Mouse (Mus musculus) midbrain, embryonic 13.5 days (tissue): ENCODE measurements around the gene Mmp19. TPM values are rescaled to one million over a fixed set of nuclear protein-coding genes. Genes with fewer than 3 reads are reported as not detected.

Source experiments
- ATAC-seq: fragments of 200-750 bp; cut with Nextera tagmentation; 2 replicates; pipeline ENCODE4 v1.8.0; 2017; ENCODE audit warnings: mild to moderate bottlenecking, moderate TSS enrichment, moderate library complexity
- H3K27ac ChIP-seq: fragments of 300-500 bp; sonication (generic); 2 replicates; pipeline ENCODE4 v1.5.1; 2015; ENCODE audit warnings: inconsistent platforms, mild to moderate bottlenecking, moderate library complexity
- H3K27me3 ChIP-seq: fragments of 300-500 bp; sonication (generic); 2 replicates; pipeline ENCODE4 v1.6.1; 2015; ENCODE audit warnings: mild to moderate bottlenecking, inconsistent platforms
- H3K36me3 ChIP-seq: fragments of 300-500 bp; sonication (generic); 2 replicates; pipeline ENCODE4 v1.6.1; 2015; ENCODE audit warnings: mild to moderate bottlenecking, inconsistent platforms
- H3K4me1 ChIP-seq: fragments of 300-500 bp; sonication (generic); replicated peaks from 2 replicates; pipeline ENCODE4 v1.6.1; 2015; ENCODE audit warnings: inconsistent platforms
- H3K4me2 ChIP-seq: fragments of 300-500 bp; sonication (generic); replicated peaks from 2 replicates; pipeline ENCODE4 v1.6.1; 2015; ENCODE audit warnings: moderate library complexity, mild to moderate bottlenecking, inconsistent platforms
- H3K4me3 ChIP-seq: fragments of 300-500 bp; sonication (generic); replicated peaks from 2 replicates; pipeline ENCODE4 v1.5.1; 2015; ENCODE audit warnings: mild to moderate bottlenecking, inconsistent platforms
- H3K9ac ChIP-seq: fragments of 300-500 bp; sonication (generic); replicated peaks from 2 replicates; pipeline ENCODE4 v1.6.1; 2015; ENCODE audit warnings: mild to moderate bottlenecking, inconsistent platforms
- H3K9me3 ChIP-seq: fragments of 300-500 bp; sonication (generic); 2 replicates; pipeline ENCODE4 v1.6.1; 2016; ENCODE audit warnings: mild to moderate bottlenecking, inconsistent platforms
- WGBS: fragments of 180-500 bp; shearing (Covaris S2); methylation state at CpG from one replicate; pipeline ENCODE4 v1.1.7; 2015; 5-methylcytosine and 5-hydroxymethylcytosine counted together
- polyA plus RNA-seq: library from polyadenylated mRNA; unstranded; fragments of >200 nt; fragmentation: Nextera tagmentation; extraction: Ambion mirVana; gene quantifications from 2 replicates; pipeline ENCODE4 v1.2.1, GENCODE M21; 2015

Mmp19 gene
- 0.32 and 0.48 TPM in 2 replicates for polyA plus RNA-seq

DNA sequence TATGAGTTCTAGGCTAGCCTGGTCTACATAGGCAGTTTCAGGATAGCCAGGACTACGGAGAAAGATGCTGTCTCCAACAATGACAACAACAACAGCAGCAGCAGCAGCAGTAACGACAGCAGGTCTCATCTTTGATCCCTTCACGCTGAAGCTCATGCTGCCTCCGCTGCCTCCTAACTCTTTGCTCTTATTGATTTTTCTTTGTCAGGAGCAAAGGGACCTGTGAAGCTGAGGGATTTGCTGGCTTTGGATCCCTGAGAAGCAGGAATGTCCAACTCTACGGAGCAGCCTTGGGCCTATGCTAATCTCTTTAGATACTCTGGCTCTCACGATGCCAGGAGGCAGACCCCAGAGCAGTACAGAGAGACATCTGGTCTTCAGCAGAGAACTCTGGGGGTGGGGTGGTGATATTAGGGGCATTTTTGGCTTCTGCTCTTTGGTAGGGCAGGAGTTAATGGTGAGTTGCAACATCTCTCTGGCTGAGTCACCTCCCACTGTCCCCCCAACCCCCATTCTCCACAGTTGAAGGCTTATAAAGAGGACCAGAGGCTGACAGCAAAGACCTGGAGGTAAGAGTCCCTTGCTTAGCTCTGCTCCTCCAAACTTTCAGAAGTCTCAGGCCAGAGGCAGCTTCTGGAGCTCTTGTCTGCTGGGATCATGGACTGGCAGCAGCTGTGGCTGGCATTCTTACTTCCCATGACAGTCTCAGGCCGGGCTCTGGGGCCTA is at the start of gene Mmp19:
Mmp19 (plus strand) TSS at position 513 of the 727 bp plus-strand sequence.
- WGBS, result 56% methylated on average over 7 of the region's 7 CpGs
- H3K36me3 ChIP-seq, result no peaks in the 10 kb centered on the region
- no peaks in the 10 kb centered on the region for H3K4me1 ChIP-seq
- no peak for ATAC-seq
- no peak within 1 kb of the TSS for H3K4me3 ChIP-seq
- H3K27ac ChIP-seq, result no peak within 1 kb of the TSS
- no peaks in the 10 kb centered on the region for H3K27me3 ChIP-seq
- no peaks in the 10 kb centered on the region for H3K9me3 ChIP-seq
- H3K9ac ChIP-seq, result no peak within 1 kb of the TSS
- no peak within 1 kb of the TSS for H3K4me2 ChIP-seq

- H3K4me3 ChIP-seq, result peak overlapping the region; percentile 53; the same call in 1 of the 2 replicates
- no peaks in the 10 kb centered on the region for H3K36me3 ChIP-seq
- H3K4me2 ChIP-seq, result no peak overlapping the region
- no peak overlapping the region for H3K27ac ChIP-seq
- H3K9ac ChIP-seq, result no peak overlapping the region
- H3K4me1 ChIP-seq, result peaks cover 25% of the 10 kb centered on the region
- WGBS, result 42% methylated on average over 4 of the region's 4 CpGs
- H3K9me3 ChIP-seq, result no peaks in the 10 kb centered on the region
- H3K27me3 ChIP-seq, result peaks cover 60% of the 10 kb centered on the region
- no peak for ATAC-seq
These were observed 48.1 kb upstream of the Mmp19 start for GRCm38 (mm10) chr10:128742616-128743015.

- no peak for ATAC-seq
- peaks cover 60% of the 10 kb centered on the region for H3K27me3 ChIP-seq
- peak overlapping the region; percentile 53 for H3K4me3 ChIP-seq
- H3K4me1 ChIP-seq, result peaks cover 25% of the 10 kb centered on the region
- no peaks in the 10 kb centered on the region for H3K9me3 ChIP-seq
- peak overlapping the region; percentile 85 for H3K4me2 ChIP-seq
- H3K9ac ChIP-seq, result peak overlapping the region; percentile 71
- no peaks in the 10 kb centered on the region for H3K36me3 ChIP-seq
- H3K27ac ChIP-seq, result no peak overlapping the region
- 7% methylated on average over 7 of the region's 7 CpGs for WGBS
These were observed 47.5 kb upstream of the Mmp19 start for GRCm38 (mm10) chr10:128743235-128743634.

DNA sequence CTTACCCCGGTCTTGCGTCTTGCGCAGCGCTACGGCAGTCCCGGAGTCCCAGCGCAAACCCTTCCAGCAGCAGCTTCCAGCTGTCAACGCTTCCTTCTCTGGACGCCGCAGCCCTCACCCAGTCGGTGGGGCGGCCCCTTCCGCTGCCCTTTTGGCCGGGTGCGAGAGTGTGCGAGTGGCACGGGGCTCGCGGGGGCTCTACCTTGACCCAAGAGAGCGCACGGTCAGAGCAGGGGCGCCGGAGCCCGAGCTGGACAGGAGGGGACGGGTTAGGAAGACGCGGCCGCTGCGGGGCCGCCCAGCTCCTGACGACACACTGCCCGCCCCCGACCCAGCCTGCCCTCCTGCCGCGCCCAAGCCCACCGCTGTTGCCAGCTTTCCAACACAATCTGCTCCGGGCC is 46.9 kb upstream of the Mmp19 start:
- Histone ChIP-seq H3K9ac (peak overlapping the region; percentile 71), H3K27me3 (peaks cover 60% of the 10 kb centered on the region), H3K27ac (no peak overlapping the region), H3K4me1 (peaks cover 25% of the 10 kb centered on the region), H3K36me3 (no peaks in the 10 kb centered on the region), H3K9me3 (no peaks in the 10 kb centered on the region), H3K4me3 (peak overlapping the region; percentile 53), H3K4me2 (peak overlapping the region; percentile 85)
- WGBS, result 1% methylated on average over 27 of the region's 37 CpGs
- peak; percentile 16; the same call in 1 of the 2 replicates for ATAC-seq

GRCm38 (mm10) chr10:128744211-128744610 is 46.5 kb upstream of the Mmp19 start:
- Histone ChIP-seq H3K9ac (peak overlapping the region; percentile 71), H3K4me2 (peak overlapping the region; percentile 85), H3K36me3 (no peaks in the 10 kb centered on the region), H3K4me3 (peak overlapping the region; percentile 53), H3K9me3 (no peaks in the 10 kb centered on the region), H3K27me3 (peaks cover 60% of the 10 kb centered on the region), H3K4me1 (peaks cover 29% of the 10 kb centered on the region), H3K27ac (no peak overlapping the region)
- 14% methylated on average over 8 of the region's 8 CpGs for WGBS
- no peak for ATAC-seq

DNA sequence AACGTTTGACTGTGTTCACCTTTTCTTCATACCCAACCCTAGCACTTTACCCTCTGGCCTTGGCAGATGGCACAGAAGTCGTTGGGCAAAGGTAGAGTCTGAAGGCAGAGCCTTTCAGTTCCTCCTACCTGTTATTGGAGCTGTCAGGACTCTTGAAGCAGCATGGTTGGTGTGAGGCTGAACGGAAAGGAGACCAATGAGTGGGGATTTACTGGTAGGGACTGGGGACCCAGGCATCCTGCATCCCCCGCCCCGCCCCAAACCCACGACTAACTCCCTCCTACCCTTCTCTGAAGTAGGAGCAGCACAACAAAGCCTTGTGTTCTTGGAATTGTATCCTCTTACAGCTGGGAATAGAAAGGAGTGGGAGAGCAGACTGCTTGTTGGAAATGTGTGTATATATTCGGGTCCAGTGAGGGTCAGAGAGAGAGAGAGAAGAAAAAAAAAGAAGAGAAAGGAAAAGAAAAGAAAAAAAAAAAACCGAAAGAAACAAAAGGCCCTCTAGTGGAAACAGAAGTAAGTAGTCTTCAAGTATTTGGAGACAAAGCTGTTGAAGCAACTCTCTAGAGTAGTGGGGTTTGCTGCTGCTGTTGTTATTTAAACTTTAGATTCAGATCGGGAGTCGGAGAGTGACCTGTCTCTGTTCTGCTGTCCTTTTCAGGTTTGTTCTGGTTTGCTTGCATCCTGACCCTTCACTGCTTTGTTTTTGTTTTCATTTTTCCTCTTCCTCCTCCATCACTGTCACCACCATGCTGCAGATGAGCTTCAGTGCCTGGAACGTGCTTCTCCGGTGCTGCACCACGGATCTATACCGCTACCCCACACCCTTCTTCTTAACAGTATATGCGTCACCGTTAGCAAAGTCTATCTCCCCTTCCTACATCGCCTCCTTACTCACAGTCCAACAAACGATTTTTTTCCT is 45.8 kb upstream of the Mmp19 start, which contains the start of gene Dgka:
Dgka (minus strand) TSS at position 176 of the 922 bp plus-strand sequence.
- H3K4me1 ChIP-seq, result peaks cover 36% of the 10 kb centered on the region
- H3K36me3 ChIP-seq, result no peaks in the 10 kb centered on the region
- H3K9ac ChIP-seq, result peak within 1 kb of the TSS; percentile 71
- H3K4me3 ChIP-seq, result peak within 1 kb of the TSS; percentile 53
- H3K27ac ChIP-seq, result no peak within 1 kb of the TSS
- H3K27me3 ChIP-seq, result peaks cover 60% of the 10 kb centered on the region
- ATAC-seq, result no peak
- peak within 1 kb of the TSS; percentile 85 for H3K4me2 ChIP-seq
- no peaks in the 10 kb centered on the region for H3K9me3 ChIP-seq
- WGBS, result 23% methylated on average over 18 of the region's 18 CpGs

- Histone ChIP-seq H3K4me2 (no peak overlapping the region), H3K4me1 (peaks cover 45% of the 10 kb centered on the region), H3K36me3 (no peaks in the 10 kb centered on the region), H3K4me3 (no peak overlapping the region), H3K27me3 (peaks cover 55% of the 10 kb centered on the region), H3K9ac (no peak overlapping the region), H3K9me3 (no peaks in the 10 kb centered on the region), H3K27ac (no peak overlapping the region)
- ATAC-seq, result no peak
- 96% methylated on average over 10 of the region's 10 CpGs for WGBS
These were observed 44.6 kb upstream of the Mmp19 start for GRCm38 (mm10) chr10:128745946-128746613.

GRCm38 (mm10) chr10:128746972-128747645 is 43.6 kb upstream of the Mmp19 start:
- WGBS, result 43% methylated on average over 9 of the region's 9 CpGs
- H3K4me2 ChIP-seq, result peak overlapping the region; percentile 93
- no peak for ATAC-seq
- H3K4me1 ChIP-seq, result peaks cover 46% of the 10 kb centered on the region
- peak overlapping the region; percentile 79 for H3K9ac ChIP-seq
- no peaks in the 10 kb centered on the region for H3K36me3 ChIP-seq
- H3K4me3 ChIP-seq, result peak overlapping the region; percentile 78
- no peaks in the 10 kb centered on the region for H3K9me3 ChIP-seq
- H3K27me3 ChIP-seq, result peaks cover 45% of the 10 kb centered on the region
- H3K27ac ChIP-seq, result peak overlapping the region; percentile 90

GRCm38 (mm10) chr10:128747646-128748251 is 43.0 kb upstream of the Mmp19 start, which contains the start of gene Pym1:
Pym1 (plus strand) TSS chr10:128747889.
- Histone ChIP-seq H3K9me3 (no peaks in the 10 kb centered on the region), H3K4me1 (peaks cover 46% of the 10 kb centered on the region), H3K27me3 (peaks cover 39% of the 10 kb centered on the region), H3K9ac (peak within 1 kb of the TSS; percentile 79), H3K4me2 (peak within 1 kb of the TSS; percentile 93), H3K27ac (peak within 1 kb of the TSS; percentile 90), H3K4me3 (peak within 1 kb of the TSS; percentile 78), H3K36me3 (peaks cover 6% of the 10 kb centered on the region)
- under 1% methylated on average over 36 of the region's 36 CpGs for WGBS
- ATAC-seq, result peak; percentile 68

GRCm38 (mm10) chr10:128748252-128748864 is 42.4 kb upstream of the Mmp19 start:
- peak overlapping the region; percentile 90 for H3K27ac ChIP-seq

More at GRCm38 (mm10) chr10:128748252-128748864, 42.4 kb upstream of the Mmp19 start:
- peak overlapping the region; percentile 78 for H3K4me3 ChIP-seq
- ATAC-seq, result peak; percentile 95
- peaks cover 32% of the 10 kb centered on the region for H3K27me3 ChIP-seq
- H3K4me1 ChIP-seq, result peaks cover 41% of the 10 kb centered on the region
- H3K4me2 ChIP-seq, result peak overlapping the region; percentile 93
- H3K36me3 ChIP-seq, result peaks cover 9% of the 10 kb centered on the region
- no peaks in the 10 kb centered on the region for H3K9me3 ChIP-seq
- under 1% methylated on average over 37 of the region's 37 CpGs for WGBS
- peak overlapping the region; percentile 79 for H3K9ac ChIP-seq
